Mouse (Mus musculus): ENCODE data around the gene Tpi1. TPM values are rescaled to one million over a fixed set of nuclear protein-coding genes. Genes with fewer than 3 reads are reported as not detected.
"Not testable (repeated sequence)": the region's sequence is repeated elsewhere in the genome, so short reads cannot be mapped to it uniquely, and the experiment has no call there.

Tpi1 gene
- polyA plus RNA-seq, 1 experiment from 2014 or later, result 187 TPM

GRCm38 (mm10) chr6:124804341-124804740 is 9.8 kb downstream of the Tpi1 start:
- WGBS, result 93% methylated on average over 3 of the region's 3 CpGs
- no peaks in the 10 kb centered on the region for H3K9me3 ChIP-seq (ENCODE audit: low read length)
- no peaks in the 10 kb centered on the region for H3K36me3 ChIP-seq (ENCODE audit: insufficient read depth, low read length)
- no peak overlapping the region for H3K4me3 ChIP-seq (ENCODE audit: low read depth, low read length)
- H3K9ac ChIP-seq (replicated peaks; ENCODE audit: low read depth), result no peak overlapping the region
- DNase-seq (ENCODE audit: low spot score), result no peak
- no peak overlapping the region for H3K27ac ChIP-seq (ENCODE audit: low read length)
- ATAC-seq, result no peak
- H3K4me1 ChIP-seq (ENCODE audit: insufficient read depth, low read depth, low read length), result peaks cover 7% of the 10 kb centered on the region
- no peak for TF ChIP-seq CTCF (IDR thresholded peaks at IDR 0.05)
- TF ChIP-seq EP300 (IDR thresholded peaks at IDR 0.05), result no peak
- no peaks in the 10 kb centered on the region for H3K27me3 ChIP-seq (replicated peaks; ENCODE audit: insufficient read depth, low read length)
- no peak overlapping the region for H3K4me2 ChIP-seq (replicated peaks; ENCODE audit: low read depth, low read length)

DNA sequence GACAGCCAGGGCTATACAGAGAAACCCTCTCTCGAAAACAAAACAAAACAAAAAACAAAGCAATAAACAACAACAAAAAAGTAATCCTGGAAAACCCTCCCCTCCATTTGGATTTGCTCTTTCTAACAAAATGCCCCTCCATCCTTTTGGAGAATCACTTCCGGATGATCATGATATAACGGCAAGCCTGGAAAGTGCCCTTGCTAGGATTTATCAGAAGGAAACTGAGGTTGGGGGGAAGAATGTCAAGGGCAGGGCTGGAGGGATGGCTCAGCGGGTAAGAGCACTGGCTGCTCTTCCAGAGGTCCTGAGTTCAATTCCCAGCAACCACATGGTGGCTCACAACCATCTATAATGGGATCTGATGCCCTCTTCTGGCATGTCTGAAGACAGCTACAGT is 10.4 kb downstream of the Tpi1 start:
- WGBS, result 98% methylated on average over 4 of the region's 4 CpGs
- H3K27me3 ChIP-seq (replicated peaks; ENCODE audit: insufficient read depth, low read length); H3K4me3 ChIP-seq (ENCODE audit: low read depth, low read length); H3K27ac ChIP-seq (ENCODE audit: low read length); H3K9me3 ChIP-seq (ENCODE audit: low read length); H3K4me2 ChIP-seq (replicated peaks; ENCODE audit: low read depth, low read length); H3K4me1 ChIP-seq (ENCODE audit: insufficient read depth, low read depth, low read length); H3K36me3 ChIP-seq (ENCODE audit: insufficient read depth, low read length); DNase-seq (ENCODE audit: low spot score); ATAC-seq; H3K9ac ChIP-seq (replicated peaks; ENCODE audit: low read depth): not testable (repeated sequence)

GRCm38 (mm10) chr6:124803061-124803460 is 11.0 kb downstream of the Tpi1 start:
- 79% methylated on average over 3 of the region's 3 CpGs for WGBS
- H3K9ac ChIP-seq (replicated peaks; ENCODE audit: low read depth), result no peak overlapping the region
- no peaks in the 10 kb centered on the region for H3K27me3 ChIP-seq (replicated peaks; ENCODE audit: insufficient read depth, low read length)
- no peak overlapping the region for H3K27ac ChIP-seq (ENCODE audit: low read length)
- H3K9me3 ChIP-seq (ENCODE audit: low read length), result no peaks in the 10 kb centered on the region
- ATAC-seq (no peak), DNase-seq (ENCODE audit: low spot score) (no peak)
- peaks cover 7% of the 10 kb centered on the region for H3K4me1 ChIP-seq (ENCODE audit: insufficient read depth, low read depth, low read length)
- H3K4me2 ChIP-seq (replicated peaks; ENCODE audit: low read depth, low read length), result no peak overlapping the region
- TF ChIP-seq EP300 (IDR thresholded peaks at IDR 0.05) (no peak), CTCF (IDR thresholded peaks at IDR 0.05) (no peak)
- H3K36me3 ChIP-seq (ENCODE audit: insufficient read depth, low read length), result no peaks in the 10 kb centered on the region
- H3K4me3 ChIP-seq (ENCODE audit: low read depth, low read length), result no peak overlapping the region

DNA sequence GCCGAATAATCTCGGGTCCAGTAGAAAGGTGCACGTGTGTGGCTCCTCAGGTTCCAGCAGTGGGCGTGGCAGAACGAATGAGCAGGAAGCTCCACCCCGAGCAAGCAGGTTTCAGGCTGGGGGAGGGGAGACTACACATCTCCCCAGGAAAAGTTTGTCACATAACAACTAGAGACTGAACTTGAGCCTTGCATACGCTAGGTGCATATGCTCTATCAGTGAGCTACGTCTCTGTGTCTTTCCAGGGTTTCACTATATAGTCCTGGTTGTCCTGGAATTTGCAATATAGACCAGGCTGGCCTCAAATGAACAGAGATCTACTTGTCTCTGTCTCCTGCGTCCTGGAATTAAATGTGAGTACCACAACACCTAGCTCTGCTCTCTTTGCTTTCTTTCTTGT is 11.7 kb downstream of the Tpi1 start:
- not testable (repeated sequence) for DNase-seq (ENCODE audit: low spot score); H3K36me3 ChIP-seq (ENCODE audit: insufficient read depth, low read length); ATAC-seq; H3K9me3 ChIP-seq (ENCODE audit: low read length); H3K27ac ChIP-seq (ENCODE audit: low read length); H3K4me2 ChIP-seq (replicated peaks; ENCODE audit: low read depth, low read length); H3K27me3 ChIP-seq (replicated peaks; ENCODE audit: insufficient read depth, low read length); H3K4me1 ChIP-seq (ENCODE audit: insufficient read depth, low read depth, low read length); H3K4me3 ChIP-seq (ENCODE audit: low read depth, low read length); H3K9ac ChIP-seq (replicated peaks; ENCODE audit: low read depth)
- WGBS, result 7% methylated on average over 5 of the region's 9 CpGs

DNA sequence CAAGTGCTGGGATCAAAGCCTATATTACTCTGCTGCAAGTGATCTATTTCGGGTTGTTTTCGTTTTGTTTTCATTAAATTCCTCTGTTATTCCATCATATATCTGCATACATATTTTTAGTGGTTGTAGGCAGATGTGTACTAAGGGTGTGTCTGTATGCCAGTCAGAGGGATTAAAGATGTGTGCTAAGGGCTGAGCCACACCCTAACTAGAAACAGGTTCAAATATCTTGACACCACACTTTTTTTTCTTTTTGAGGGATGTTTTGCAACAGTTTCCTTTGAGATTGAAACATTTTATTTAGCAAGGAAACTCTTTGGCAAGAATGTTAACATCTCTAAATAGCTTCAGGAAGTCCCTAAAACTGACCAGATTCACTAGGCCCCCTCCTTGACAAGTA is 17.9 kb downstream of the Tpi1 start:
- no peak for ATAC-seq
- Histone ChIP-seq H3K27ac (ENCODE audit: low read length) (no peak overlapping the region), H3K27me3 (replicated peaks; ENCODE audit: insufficient read depth, low read length) (no peaks in the 10 kb centered on the region)

GRCm38 (mm10) chr6:124795781-124796180 is 18.3 kb downstream of the Tpi1 start:
- DNase-seq (ENCODE audit: low spot score) (no peak), ATAC-seq (no peak)
- H3K9ac ChIP-seq (replicated peaks; ENCODE audit: low read depth), result no peak overlapping the region
- WGBS, result 72% methylated on average over 4 of the region's 4 CpGs
- H3K4me3 ChIP-seq (ENCODE audit: low read depth, low read length), result no peak overlapping the region
- no peak for TF ChIP-seq EP300 (IDR thresholded peaks at IDR 0.05)
- H3K4me1 ChIP-seq (ENCODE audit: insufficient read depth, low read depth, low read length), result no peaks in the 10 kb centered on the region
- no peaks in the 10 kb centered on the region for H3K36me3 ChIP-seq (ENCODE audit: insufficient read depth, low read length)
- no peaks in the 10 kb centered on the region for H3K9me3 ChIP-seq (ENCODE audit: low read length)
- no peak overlapping the region for H3K4me2 ChIP-seq (replicated peaks; ENCODE audit: low read depth, low read length)
- H3K27me3 ChIP-seq (replicated peaks; ENCODE audit: insufficient read depth, low read length), result no peaks in the 10 kb centered on the region
- H3K27ac ChIP-seq (ENCODE audit: low read length), result no peak overlapping the region

More for the DNA sequence above, 17.9 kb downstream of the Tpi1 start:
- TF ChIP-seq EP300 (IDR thresholded peaks at IDR 0.05), result no peak
- no peak for TF ChIP-seq CTCF (IDR thresholded peaks at IDR 0.05)
- Histone ChIP-seq H3K9ac (replicated peaks; ENCODE audit: low read depth) (no peak overlapping the region), H3K4me2 (replicated peaks; ENCODE audit: low read depth, low read length) (no peak overlapping the region), H3K9me3 (ENCODE audit: low read length) (no peaks in the 10 kb centered on the region), H3K4me3 (ENCODE audit: low read depth, low read length) (no peak overlapping the region), H3K36me3 (ENCODE audit: insufficient read depth, low read length) (no peaks in the 10 kb centered on the region), H3K4me1 (ENCODE audit: insufficient read depth, low read depth, low read length) (no peaks in the 10 kb centered on the region)
- WGBS, result 70% methylated on average over 2 of the region's 2 CpGs
- DNase-seq (ENCODE audit: low spot score), result no peak

DNA sequence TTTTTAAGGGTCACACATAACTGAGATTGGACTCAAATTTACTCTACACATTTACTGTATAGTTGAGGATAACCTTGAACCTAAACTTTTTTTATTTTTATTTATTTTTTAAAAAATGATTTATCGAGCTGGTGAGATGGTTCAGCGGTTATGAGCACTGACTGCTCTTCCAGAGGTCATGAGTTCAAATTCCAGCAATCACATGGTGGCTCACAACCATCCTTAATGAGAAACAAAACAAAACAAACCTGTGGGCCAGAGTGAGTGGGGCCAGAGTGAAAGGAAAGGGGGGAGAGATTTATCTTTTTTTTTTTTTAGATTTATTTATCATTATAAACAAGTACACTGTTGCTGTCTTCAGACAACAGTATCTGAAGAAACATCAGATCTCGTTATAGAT is 22.2 kb downstream of the Tpi1 start:
- H3K27ac ChIP-seq (ENCODE audit: low read length), result no peak overlapping the region
- no peaks in the 10 kb centered on the region for H3K4me1 ChIP-seq (ENCODE audit: insufficient read depth, low read depth, low read length)
- no peak overlapping the region for H3K4me3 ChIP-seq (ENCODE audit: low read depth, low read length)
- DNase-seq (ENCODE audit: low spot score) (no peak), ATAC-seq (no peak)
- no peaks in the 10 kb centered on the region for H3K9me3 ChIP-seq (ENCODE audit: low read length)
- TF ChIP-seq EP300 (IDR thresholded peaks at IDR 0.05), result no peak
- TF ChIP-seq CTCF (IDR thresholded peaks at IDR 0.05), result no peak
- no peaks in the 10 kb centered on the region for H3K36me3 ChIP-seq (ENCODE audit: insufficient read depth, low read length)
- 75% methylated on average over 3 of the region's 3 CpGs for WGBS
- no peak overlapping the region for H3K9ac ChIP-seq (replicated peaks; ENCODE audit: low read depth)
- H3K4me2 ChIP-seq (replicated peaks; ENCODE audit: low read depth, low read length), result no peak overlapping the region
- H3K27me3 ChIP-seq (replicated peaks; ENCODE audit: insufficient read depth, low read length), result no peaks in the 10 kb centered on the region

Data from lung, postnatal 0 days (tissue).